Mouse (Mus musculus) ES-E14 (cell line): ENCODE measurements at regions not wholly inside any gene's neighbourhood (a gene's known extent, or its start where the extent isn't known, plus 50 kb on each side); places are given as distances from the start of the nearest gene placed in this dataset.

Source experiments
- HCFC1 ChIP-seq: IDR thresholded peaks from 2 replicates; pipeline ENCODE4 v1.6.1; 2012; ENCODE audit warnings: low read length, inconsistent platforms, borderline replicate concordance; ENCODE audit not compliant: insufficient read depth
- MAFK ChIP-seq: IDR thresholded peaks from 2 replicates; pipeline ENCODE4 v1.6.1; 2014; ENCODE audit warnings: mild to moderate bottlenecking, low read depth, low read length, inconsistent platforms; ENCODE audit not compliant: insufficient read depth
- ZC3H11A ChIP-seq: IDR thresholded peaks from 2 replicates; pipeline ENCODE4 v1.6.1; 2012; ENCODE audit warnings: low read depth, mild to moderate bottlenecking, inconsistent platforms, low read length, borderline replicate concordance

DNA sequence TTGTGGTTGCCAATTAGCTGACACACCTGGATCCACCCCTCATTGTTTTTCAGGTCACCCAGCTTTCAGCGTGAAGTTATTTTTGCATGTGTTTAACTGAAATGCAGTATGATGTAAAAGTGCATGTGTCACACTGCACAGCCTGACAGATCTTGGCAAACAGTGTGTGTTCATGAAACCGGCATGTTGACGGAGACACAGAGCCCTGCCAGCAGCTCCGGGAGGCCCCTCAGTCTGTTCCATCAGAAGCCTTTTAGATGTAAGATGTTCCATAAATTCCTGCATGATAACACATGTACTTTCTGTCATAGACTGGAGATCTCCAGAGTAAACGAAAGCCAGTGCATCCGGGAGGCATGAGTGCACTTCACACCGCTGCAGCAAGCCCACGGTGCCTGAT, 159.5 kb downstream of the Auh start:
- TF ChIP-seq MAFK (no peak), ZC3H11A (no peak), HCFC1 (no peak)
